Mouse (Mus musculus) liver, embryonic 16.5 days (tissue): ENCODE results near the gene Clec2l. TPM values are rescaled to one million over a fixed set of nuclear protein-coding genes. Genes with fewer than 3 reads are reported as not detected.

ENCODE experiments used
- ATAC-seq: fragments of 200-750 bp; cut with Nextera tagmentation; 2 replicates; pipeline ENCODE4 v1.8.0; 2017; ENCODE audit warnings: low read depth, mild to moderate bottlenecking, moderate number of reproducible peaks, moderate library complexity
- H3K27ac ChIP-seq: fragments of 300-500 bp; sonication (generic); 2 replicates; pipeline ENCODE4 v1.5.1; 2014; ENCODE audit warnings: mild to moderate bottlenecking, low read length
- H3K27me3 ChIP-seq: fragments of 300-500 bp; sonication (generic); 2 replicates; pipeline ENCODE4 v1.6.1; 2014; ENCODE audit warnings: low read depth, low read length, mixed read lengths; ENCODE audit not compliant: control insufficient read depth, insufficient read depth
- H3K36me3 ChIP-seq: fragments of 300-500 bp; sonication (generic); 2 replicates; pipeline ENCODE4 v1.6.1; 2014; ENCODE audit warnings: mild to moderate bottlenecking; ENCODE audit not compliant: control insufficient read depth, insufficient read depth
- H3K4me1 ChIP-seq: fragments of 300-500 bp; sonication (generic); 2 replicates; pipeline ENCODE4 v1.6.1; 2014; ENCODE audit warnings: low read depth, low read length, mixed read lengths; ENCODE audit not compliant: control insufficient read depth
- H3K4me2 ChIP-seq: fragments of 300-500 bp; sonication (generic); 2 replicates; pipeline ENCODE4 v1.6.1; 2014; ENCODE audit warnings: low read depth, low read length, mixed read lengths
- H3K4me3 ChIP-seq: fragments of 300-500 bp; sonication (generic); 2 replicates; pipeline ENCODE4 v1.5.1; 2014; ENCODE audit warnings: low read depth, mild to moderate bottlenecking, low read length
- H3K9ac ChIP-seq: fragments of 300-500 bp; sonication (generic); 2 replicates; pipeline ENCODE4 v1.6.1; 2014; ENCODE audit warnings: low read depth, low read length
- H3K9me3 ChIP-seq: fragments of 300-500 bp; sonication (generic); replicated peaks from 2 replicates; pipeline ENCODE4 v1.6.1; 2016; ENCODE audit warnings: low read length; ENCODE audit not compliant: control insufficient read depth
- WGBS: fragments of 180-500 bp; shearing (Covaris S2); extraction: QIAGEN DNeasy Blood & Tissue Kit; methylation state at CpG from one replicate; pipeline ENCODE4 v1.1.7; 2014; ENCODE audit not compliant: insufficient replicate concordance; 5-methylcytosine and 5-hydroxymethylcytosine counted together
- polyA plus RNA-seq: library from polyadenylated mRNA; unstranded; fragments of >200 nt; fragmentation: Nextera tagmentation; extraction: Ambion mirVana; gene quantifications from 2 replicates; pipeline ENCODE4 v1.2.1, GENCODE M21; 2015

Gene Clec2l
- polyA plus RNA-seq, 1 experiment from 2014 or later = not detected

- WGBS = 51% methylated on average over 2 of the region's 2 CpGs
Observed at GRCm38 (mm10) chr6:38682532-38682931, 19.7 kb downstream of the Clec2l start.

GRCm38 (mm10) chr6:38687216-38687615, 24.3 kb downstream of the Clec2l start:
- Histone ChIP-seq H3K9me3 (no peaks in the 10 kb centered on the region), H3K9ac (no peak overlapping the region), H3K4me3 (no peak overlapping the region), H3K27me3 (no peaks in the 10 kb centered on the region), H3K4me1 (no peaks in the 10 kb centered on the region), H3K36me3 (peaks cover 8% of the 10 kb centered on the region), H3K27ac (no peak overlapping the region), H3K4me2 (no peak overlapping the region)
- WGBS = 68% methylated on average over 11 of the region's 11 CpGs
- ATAC-seq = no peak

More at GRCm38 (mm10) chr6:38682532-38682931, 19.7 kb downstream of the Clec2l start:
- Histone ChIP-seq H3K9ac (no peak overlapping the region), H3K27ac (no peak overlapping the region), H3K4me3 (no peak overlapping the region), H3K36me3 (peaks cover 5% of the 10 kb centered on the region), H3K4me2 (no peak overlapping the region), H3K9me3 (no peaks in the 10 kb centered on the region), H3K4me1 (no peaks in the 10 kb centered on the region), H3K27me3 (no peaks in the 10 kb centered on the region)
- no peak for ATAC-seq

GRCm38 (mm10) chr6:38688841-38689240, 26.0 kb downstream of the Clec2l start:
- H3K27ac ChIP-seq = no peak overlapping the region
- peaks cover 12% of the 10 kb centered on the region for H3K36me3 ChIP-seq
- H3K4me2 ChIP-seq = no peak overlapping the region
- no peak for ATAC-seq
- WGBS = 79% methylated on average over 10 of the region's 10 CpGs
- no peak overlapping the region for H3K4me3 ChIP-seq
- no peaks in the 10 kb centered on the region for H3K4me1 ChIP-seq
- H3K9me3 ChIP-seq = no peaks in the 10 kb centered on the region
- no peaks in the 10 kb centered on the region for H3K27me3 ChIP-seq
- H3K9ac ChIP-seq = no peak overlapping the region

- Histone ChIP-seq H3K4me3 (no peak overlapping the region), H3K4me2 (no peak overlapping the region), H3K27me3 (no peaks in the 10 kb centered on the region), H3K9ac (no peak overlapping the region), H3K27ac (no peak overlapping the region), H3K9me3 (no peaks in the 10 kb centered on the region), H3K4me1 (no peaks in the 10 kb centered on the region), H3K36me3 (peaks cover 26% of the 10 kb centered on the region)
- WGBS = 77% methylated on average over 4 of the region's 4 CpGs
- ATAC-seq = no peak
Observed at GRCm38 (mm10) chr6:38690615-38691014, 27.7 kb downstream of the Clec2l start.

GRCm38 (mm10) chr6:38691052-38691451, 28.2 kb downstream of the Clec2l start:
- Histone ChIP-seq H3K4me2 (no peak overlapping the region), H3K27ac (no peak overlapping the region), H3K9ac (no peak overlapping the region), H3K27me3 (no peaks in the 10 kb centered on the region), H3K9me3 (no peaks in the 10 kb centered on the region), H3K36me3 (peaks cover 29% of the 10 kb centered on the region), H3K4me1 (no peaks in the 10 kb centered on the region), H3K4me3 (no peak overlapping the region)
- 86% methylated on average over 5 of the region's 5 CpGs for WGBS
- ATAC-seq = no peak

GRCm38 (mm10) chr6:38692556-38692955, 29.7 kb downstream of the Clec2l start:
- peaks cover 38% of the 10 kb centered on the region for H3K36me3 ChIP-seq
- ATAC-seq = no peak

GRCm38 (mm10) chr6:38695380-38696054, 32.6 kb downstream of the Clec2l start:
- ATAC-seq = peak; percentile 67
- WGBS = 32% methylated on average over 9 of the region's 9 CpGs

More at GRCm38 (mm10) chr6:38692556-38692955, 29.7 kb downstream of the Clec2l start:
- Histone ChIP-seq H3K9me3 (no peaks in the 10 kb centered on the region), H3K4me3 (no peak overlapping the region), H3K27me3 (no peaks in the 10 kb centered on the region), H3K4me2 (no peak overlapping the region), H3K9ac (no peak overlapping the region), H3K27ac (no peak overlapping the region), H3K4me1 (no peaks in the 10 kb centered on the region)
- 86% methylated on average over 6 of the region's 6 CpGs for WGBS

GRCm38 (mm10) chr6:38696570-38696969, 33.7 kb downstream of the Clec2l start:
- peaks cover 69% of the 10 kb centered on the region for H3K36me3 ChIP-seq
- 93% methylated on average over 9 of the region's 9 CpGs for WGBS

More at GRCm38 (mm10) chr6:38695380-38696054, 32.6 kb downstream of the Clec2l start:
- no peak overlapping the region for H3K9ac ChIP-seq
- H3K27me3 ChIP-seq = no peaks in the 10 kb centered on the region
- no peaks in the 10 kb centered on the region for H3K9me3 ChIP-seq
- H3K4me3 ChIP-seq = no peak overlapping the region
- no peak overlapping the region for H3K27ac ChIP-seq
- H3K4me1 ChIP-seq = no peaks in the 10 kb centered on the region
- peaks cover 62% of the 10 kb centered on the region for H3K36me3 ChIP-seq
- no peak overlapping the region for H3K4me2 ChIP-seq

GRCm38 (mm10) chr6:38698233-38698889, 35.5 kb downstream of the Clec2l start:
- Histone ChIP-seq H3K4me3 (no peak overlapping the region), H3K27ac (no peak overlapping the region), H3K36me3 (peaks cover 85% of the 10 kb centered on the region), H3K9ac (no peak overlapping the region), H3K27me3 (no peaks in the 10 kb centered on the region), H3K4me1 (no peaks in the 10 kb centered on the region), H3K9me3 (no peaks in the 10 kb centered on the region), H3K4me2 (no peak overlapping the region)
- 96% methylated on average over 18 of the region's 18 CpGs for WGBS
- ATAC-seq = no peak

More at GRCm38 (mm10) chr6:38696570-38696969, 33.7 kb downstream of the Clec2l start:
- no peak overlapping the region for H3K4me2 ChIP-seq
- no peaks in the 10 kb centered on the region for H3K27me3 ChIP-seq
- H3K9ac ChIP-seq = no peak overlapping the region
- H3K9me3 ChIP-seq = no peaks in the 10 kb centered on the region
- H3K4me1 ChIP-seq = no peaks in the 10 kb centered on the region
- ATAC-seq = no peak
- H3K4me3 ChIP-seq = no peak overlapping the region
- no peak overlapping the region for H3K27ac ChIP-seq
